Mouse (Mus musculus) intestine, embryonic 14.5 days (tissue): ENCODE data around the gene Apol9b. TPM values are rescaled to one million over a fixed set of nuclear protein-coding genes. Genes with fewer than 3 reads are reported as not detected.
A peak's percentile ranks its signal among the peaks of the same experiment; 100 is the strongest.

Source experiments
- ATAC-seq: fragments of 200-750 bp; cut with Nextera tagmentation; replicated peaks from 2 replicates; pipeline ENCODE4 v1.8.0; 2017; ENCODE audit warnings: low read depth, moderate number of reproducible peaks, moderate TSS enrichment, moderate library complexity; ENCODE audit not compliant: low FRiP score, low TSS enrichment
- DNase-seq: peaks from one replicate; pipeline ENCODE4 v3.0.0-alpha.2; 2018; ENCODE audit warnings: low spot score
- H3K27ac ChIP-seq: fragments of 300-500 bp; sonication (generic); 2 replicates; pipeline ENCODE4 v1.5.1; 2014; ENCODE audit warnings: low read depth, mild to moderate bottlenecking, control low read depth
- H3K27me3 ChIP-seq: fragments of 300-500 bp; sonication (generic); replicated peaks from 2 replicates; pipeline ENCODE4 v1.6.1; 2014; ENCODE audit warnings: low read length, control low read depth; ENCODE audit not compliant: control insufficient read depth, insufficient read depth
- H3K36me3 ChIP-seq: fragments of 300-500 bp; sonication (generic); 2 replicates; pipeline ENCODE4 v1.6.1; 2014; ENCODE audit warnings: low read length, control low read depth; ENCODE audit not compliant: control insufficient read depth, insufficient read depth
- H3K4me1 ChIP-seq: fragments of 300-500 bp; sonication (generic); replicated peaks from 2 replicates; pipeline ENCODE4 v1.6.1; 2014; ENCODE audit warnings: low read length, control low read depth, mixed read lengths; ENCODE audit not compliant: control insufficient read depth, insufficient read depth
- H3K4me2 ChIP-seq: fragments of 300-500 bp; sonication (generic); 2 replicates; pipeline ENCODE4 v1.6.1; 2014; ENCODE audit warnings: low read length
- H3K4me3 ChIP-seq: fragments of 300-500 bp; sonication (generic); 2 replicates; pipeline ENCODE4 v1.5.1; 2014; ENCODE audit warnings: low read depth, low read length, control low read depth, mixed read lengths
- H3K9ac ChIP-seq: fragments of 300-500 bp; sonication (generic); 2 replicates; pipeline ENCODE4 v1.6.1; 2014; ENCODE audit warnings: mild to moderate bottlenecking, low read length
- H3K9me3 ChIP-seq: fragments of 300-500 bp; sonication (generic); 2 replicates; pipeline ENCODE4 v1.6.1; 2016; ENCODE audit warnings: low read length, control low read depth; ENCODE audit not compliant: control insufficient read depth
- WGBS: fragments of 180-500 bp; shearing (Covaris S2); extraction: QIAGEN DNeasy Blood & Tissue Kit; methylation state at CpG from one replicate; pipeline ENCODE4 v1.1.7; 2014; 5-methylcytosine and 5-hydroxymethylcytosine counted together
- polyA plus RNA-seq: library from polyadenylated mRNA; unstranded; fragments of >200 nt; fragmentation: Nextera tagmentation; extraction: Ambion mirVana; gene quantifications from 2 replicates; pipeline ENCODE4 v1.2.1, GENCODE M21; 2014

The Apol9b gene
- polyA plus RNA-seq, 1 experiment from 2014 or later: 0.32 TPM

DNA sequence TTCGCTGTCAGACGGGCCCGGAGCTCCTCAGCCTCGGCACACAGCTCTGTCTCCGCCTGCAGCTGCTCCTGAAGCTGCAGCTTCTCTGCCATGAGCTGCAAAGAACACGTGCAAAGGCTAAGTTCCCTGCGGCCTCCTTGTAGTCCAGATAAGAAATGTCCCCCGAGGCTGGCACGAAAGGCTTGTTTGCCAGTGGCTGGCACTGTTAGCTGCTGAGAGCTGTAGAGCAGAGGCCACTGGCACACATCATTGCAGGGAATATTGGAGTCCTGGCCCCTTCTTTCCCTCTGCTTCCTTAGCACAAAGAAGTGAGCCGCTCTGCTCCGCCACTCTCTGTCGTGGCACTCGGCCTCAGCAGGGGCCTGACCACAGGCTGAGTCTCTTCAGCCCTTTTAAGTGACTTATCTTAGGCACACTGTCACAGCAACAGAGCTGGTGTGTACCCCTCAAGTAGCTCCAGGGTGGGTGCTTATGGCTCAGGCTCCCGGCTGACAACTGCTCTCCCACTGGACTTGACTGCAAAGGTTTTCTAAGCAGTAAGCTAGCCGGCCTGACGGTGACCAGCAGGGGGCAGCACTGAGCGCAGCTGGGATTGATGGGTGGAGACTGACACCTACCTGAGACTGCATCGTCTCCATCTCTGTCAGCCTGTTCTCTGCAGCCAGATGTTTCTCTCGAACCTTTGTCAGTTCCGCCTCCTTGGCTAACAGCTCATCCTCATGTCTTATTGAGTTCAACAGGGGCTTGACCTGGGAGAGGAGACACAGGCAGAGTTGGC is 46.5 kb downstream of the Apol9b start:
- 66% methylated on average over 20 of the region's 20 CpGs for WGBS

GRCm38 (mm10) chr15:77782449-77783014 is 53.7 kb downstream of the Apol9b start:
- Histone ChIP-seq H3K27ac (no peak overlapping the region), H3K4me1 (no peaks in the 10 kb centered on the region), H3K9me3 (no peaks in the 10 kb centered on the region), H3K9ac (no peak overlapping the region), H3K36me3 (peaks cover 99% of the 10 kb centered on the region), H3K27me3 (no peaks in the 10 kb centered on the region), H3K4me2 (no peak overlapping the region), H3K4me3 (no peak overlapping the region)
- ATAC-seq: no peak; the same call in 1 of the 2 replicates
- WGBS: 78% methylated on average over 11 of the region's 11 CpGs
- no peak for DNase-seq

More for the DNA sequence above, 46.5 kb downstream of the Apol9b start:
- H3K9me3 ChIP-seq: no peaks in the 10 kb centered on the region
- no peaks in the 10 kb centered on the region for H3K27me3 ChIP-seq
- ATAC-seq (peak; percentile 39; the same call in 1 of the 2 replicates), DNase-seq (peak; percentile 96)
- no peak overlapping the region for H3K27ac ChIP-seq
- H3K4me2 ChIP-seq: no peak overlapping the region
- H3K36me3 ChIP-seq: peaks cover 98% of the 10 kb centered on the region
- no peak overlapping the region for H3K4me3 ChIP-seq
- H3K9ac ChIP-seq: no peak overlapping the region
- H3K4me1 ChIP-seq: no peaks in the 10 kb centered on the region

- Histone ChIP-seq H3K36me3 (peaks cover 100% of the 10 kb centered on the region), H3K4me2 (no peak overlapping the region), H3K27ac (no peak overlapping the region), H3K9me3 (no peaks in the 10 kb centered on the region), H3K9ac (no peak overlapping the region), H3K27me3 (no peaks in the 10 kb centered on the region), H3K4me3 (no peak overlapping the region), H3K4me1 (no peaks in the 10 kb centered on the region)
- DNase-seq: no peak
- WGBS: 76% methylated on average over 22 of the region's 22 CpGs
- ATAC-seq: no peak
Observed at GRCm38 (mm10) chr15:77784039-77784824, 55.4 kb downstream of the Apol9b start.

GRCm38 (mm10) chr15:77785807-77786206 is 57.0 kb downstream of the Apol9b start:
- DNase-seq: no peak
- H3K4me2 ChIP-seq: no peak overlapping the region
- no peaks in the 10 kb centered on the region for H3K9me3 ChIP-seq
- no peaks in the 10 kb centered on the region for H3K4me1 ChIP-seq
- no peak for ATAC-seq
- H3K36me3 ChIP-seq: peaks cover 100% of the 10 kb centered on the region
- no peaks in the 10 kb centered on the region for H3K27me3 ChIP-seq
- no peak overlapping the region for H3K27ac ChIP-seq
- 85% methylated on average over 1 of the region's 1 CpGs for WGBS
- H3K4me3 ChIP-seq: no peak overlapping the region
- no peak overlapping the region for H3K9ac ChIP-seq

Other genes starting within 250 kb of the Apol9b start
- gene Apol11a, start 220.8 kb upstream of the Apol9b start, polyA plus RNA-seq: not detected in 2 replicates
- gene Apol7c, start 195.7 kb upstream of the Apol9b start, polyA plus RNA-seq: 1.5 and 1.9 TPM in 2 replicates
- gene 1700025B11Rik, start 167.1 kb upstream of the Apol9b start, polyA plus RNA-seq: not detected in 2 replicates
- 0.15 and 0.31 TPM in 2 replicates for gene Apol10b, start 132.9 kb upstream of the Apol9b start, polyA plus RNA-seq
- not detected in 2 replicates for gene Gm36245, start 129.8 kb upstream of the Apol9b start, polyA plus RNA-seq
- 0.12 TPM in 1 of 2 replicates, not detected in the other for gene Apol11b, start 85.8 kb upstream of the Apol9b start, polyA plus RNA-seq
- 0.15 and 0.46 TPM in 2 replicates for gene Apol7e, start 30.2 kb upstream of the Apol9b start, polyA plus RNA-seq
- not detected in 2 replicates for gene Apol8, start 28.0 kb downstream of the Apol9b start, polyA plus RNA-seq
- 67.9 and 72.2 TPM in 2 replicates for gene Myh9, start 113.1 kb downstream of the Apol9b start, polyA plus RNA-seq
- 324 and 325 TPM in 2 replicates for gene Txn2, start 200.0 kb downstream of the Apol9b start, polyA plus RNA-seq
- 4.6 and 4.7 TPM in 2 replicates for gene Foxred2, start 227.7 kb downstream of the Apol9b start, polyA plus RNA-seq
- 224 and 235 TPM in 2 replicates for gene Eif3d, start 241.8 kb downstream of the Apol9b start, polyA plus RNA-seq